Mouse (Mus musculus): ENCODE results near the gene Zfp12.
"Not testable (repeated sequence)": the region's sequence is repeated elsewhere in the genome, so short reads cannot be mapped to it uniquely, and the experiment has no call there.

Gene Zfp12

DNA sequence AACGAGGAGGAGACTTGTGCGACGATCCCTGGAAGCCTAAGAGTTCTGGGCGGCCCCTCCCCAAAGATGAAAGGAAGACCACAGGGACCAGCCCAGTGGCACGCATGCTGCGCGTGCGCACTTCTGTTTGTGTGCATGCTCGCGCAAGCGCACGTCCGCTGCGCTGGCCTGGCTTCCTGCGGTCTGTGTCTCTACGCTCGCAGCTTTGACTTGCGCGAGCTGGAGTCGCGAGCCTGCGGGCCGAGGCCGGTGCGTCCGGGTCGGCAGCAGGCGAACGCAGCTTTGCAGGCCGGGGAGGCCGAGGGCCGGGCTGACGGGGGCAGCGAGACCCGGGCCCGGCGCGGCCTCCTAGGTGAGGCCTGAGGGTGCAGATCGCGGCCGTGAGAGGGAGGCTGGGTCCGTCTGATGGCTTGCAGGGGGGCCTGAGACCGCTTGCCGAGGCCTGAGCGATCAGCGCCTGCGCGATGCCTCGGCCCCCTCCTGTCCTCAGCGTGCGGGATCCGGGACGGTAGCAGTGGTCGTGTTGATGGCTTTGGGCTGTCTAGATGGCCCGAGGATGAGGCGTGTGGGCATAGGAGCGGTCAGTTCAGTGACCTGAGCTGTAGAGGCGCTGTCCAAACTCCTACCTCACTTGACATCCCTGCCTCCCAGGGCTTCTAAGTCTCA lies at the start of gene Zfp12:
TSS of gene Zfp12 (plus strand) at position 136 of the 666 bp plus-strand sequence.
- peak; percentile 96 for DNase-seq (ENCODE audit: extremely low read depth, insufficient read length, low spot score)

DNA sequence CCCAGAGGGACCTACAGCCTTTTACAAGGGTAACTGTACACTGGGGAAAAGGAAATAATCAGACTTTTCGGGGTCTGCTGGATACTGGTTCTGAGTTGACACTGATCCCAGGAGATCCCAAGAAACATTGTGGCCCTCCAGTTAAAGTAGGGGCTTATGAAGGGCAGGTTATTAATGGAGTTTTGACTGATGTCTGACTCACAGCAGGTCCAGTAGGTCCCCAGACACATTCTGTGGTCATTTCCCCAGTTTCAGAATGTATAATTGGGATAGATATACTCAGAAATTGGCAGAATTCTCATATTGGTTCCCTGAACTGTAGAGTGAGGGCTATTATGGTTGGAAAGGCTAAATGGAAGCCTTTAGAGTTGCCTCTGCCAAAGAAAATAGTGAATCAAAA lies 46.9 kb upstream of the Zfp12 start:
- DNase-seq (ENCODE audit: extremely low read depth, insufficient read length, low spot score), result not testable (repeated sequence)

DNA sequence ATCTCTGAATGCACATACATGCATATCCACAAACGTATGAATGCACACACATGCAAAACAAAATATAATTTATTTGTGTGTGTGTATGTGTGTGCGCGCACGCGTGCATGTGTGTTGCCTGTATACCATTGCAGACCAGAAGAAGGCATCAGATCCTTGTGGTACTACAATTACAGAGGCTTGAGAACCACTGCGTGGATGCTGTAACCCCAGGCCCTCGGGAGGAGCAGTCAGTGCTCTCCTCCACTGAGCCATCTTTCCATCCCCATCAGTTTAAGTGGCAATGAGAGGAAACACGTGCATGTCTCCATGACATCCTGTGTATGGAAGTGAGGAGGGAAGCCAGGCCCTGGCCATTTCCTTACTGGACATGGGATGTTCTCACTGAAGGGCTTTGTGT lies 42.2 kb upstream of the Zfp12 start:
- DNase-seq (ENCODE audit: extremely low read depth, insufficient read length, low spot score), result no peak

DNA sequence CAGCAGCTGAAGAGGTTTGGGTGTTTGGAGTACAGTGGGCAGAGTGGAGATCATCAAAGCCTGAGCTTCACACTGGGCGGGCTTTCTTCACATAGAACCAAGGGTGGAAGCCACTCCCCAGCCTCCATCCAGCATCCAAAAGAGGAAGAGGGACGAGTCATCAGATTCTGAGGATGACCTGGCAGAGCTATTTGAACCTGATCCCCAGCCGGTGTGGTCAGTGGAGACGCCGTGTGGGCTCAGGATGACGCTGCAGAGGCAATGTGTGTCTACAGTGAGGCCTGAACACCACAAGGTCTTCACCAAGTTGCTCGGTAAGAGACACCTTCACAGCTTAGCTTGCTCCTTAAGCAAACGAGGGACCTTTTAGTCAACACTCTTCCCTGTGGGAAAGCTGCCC lies 40.2 kb upstream of the Zfp12 start:
- peak; percentile 22 for DNase-seq (ENCODE audit: extremely low read depth, insufficient read length, low spot score)

DNA sequence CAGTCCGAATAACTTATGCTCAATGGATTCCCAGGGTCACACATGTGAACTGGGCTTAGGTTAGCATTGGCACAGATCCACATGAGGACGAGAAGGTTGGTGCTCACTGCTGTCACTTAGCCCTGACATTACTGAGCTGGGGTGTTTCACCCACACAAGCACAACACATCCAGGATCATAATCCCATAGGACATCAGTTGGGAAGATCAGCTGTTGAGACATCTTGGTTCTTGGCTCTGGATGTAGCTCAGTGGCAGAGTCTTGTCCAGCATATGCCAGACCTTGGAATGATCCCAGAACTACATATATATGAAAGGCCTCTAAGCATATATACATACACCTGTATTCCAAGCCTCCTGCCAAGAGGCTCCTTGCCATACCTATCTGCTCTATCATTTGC lies 39.8 kb upstream of the Zfp12 start:
- no peak for DNase-seq (ENCODE audit: extremely low read depth, insufficient read length, low spot score)

DNA sequence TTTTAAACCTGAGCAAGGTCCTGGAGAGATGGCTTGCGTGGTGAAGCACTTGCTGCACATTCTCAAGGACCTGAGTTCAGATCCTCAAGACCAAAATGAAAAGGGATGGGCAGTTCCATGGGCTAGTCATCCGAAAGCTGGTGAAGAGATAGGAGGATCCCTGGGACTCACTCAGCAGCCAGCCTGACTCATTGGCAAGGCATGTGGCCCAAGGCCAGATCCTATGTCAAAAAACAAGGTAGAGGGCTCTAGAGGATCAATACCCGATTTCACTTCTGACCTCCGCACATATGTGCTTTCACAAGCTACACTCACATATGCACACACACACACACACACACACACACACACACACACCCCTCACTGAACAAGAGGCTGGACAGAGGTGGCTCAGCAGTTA lies 38.5 kb upstream of the Zfp12 start:
- DNase-seq (ENCODE audit: extremely low read depth, insufficient read length, low spot score), result peak; percentile 33

DNA sequence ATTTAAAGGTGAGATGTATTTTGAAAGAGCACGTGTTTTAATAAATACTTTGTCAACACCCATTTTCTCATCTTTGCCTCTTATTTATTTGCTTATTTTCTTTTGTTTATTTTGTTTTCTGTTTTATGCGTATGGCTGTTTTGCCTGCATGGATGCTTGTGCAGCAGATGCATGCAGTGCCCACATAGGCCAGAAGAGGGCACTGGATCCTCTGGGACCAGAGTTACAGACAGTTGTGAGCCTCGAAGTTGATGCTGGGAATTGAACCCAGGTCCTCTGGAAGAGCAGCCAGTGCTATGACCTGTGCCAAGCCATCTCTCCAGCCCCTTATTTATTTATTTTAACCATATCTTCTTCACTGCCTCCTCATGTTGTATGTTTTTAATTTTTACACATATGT lies 29.9 kb upstream of the Zfp12 start:
- DNase-seq (ENCODE audit: extremely low read depth, insufficient read length, low spot score), result no peak

DNA sequence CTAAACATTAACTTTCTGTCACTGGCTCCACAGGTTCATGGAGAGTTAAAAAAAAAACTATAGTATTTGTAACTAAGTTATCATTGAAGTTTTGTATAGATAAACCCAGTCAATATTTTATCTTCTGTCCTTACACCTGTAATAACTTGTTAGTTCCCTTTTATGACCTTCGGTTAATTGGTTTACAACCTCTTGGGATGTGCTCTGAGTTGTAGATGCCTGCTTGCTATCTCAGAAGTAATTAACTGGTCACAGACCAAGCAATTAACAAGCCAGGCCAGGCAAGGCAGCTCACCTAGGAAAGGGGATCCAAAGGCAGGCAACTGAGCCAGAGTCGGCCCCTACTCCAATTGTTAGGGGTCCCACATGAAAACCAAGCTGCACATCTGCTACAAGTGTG lies 21.1 kb upstream of the Zfp12 start:
- DNase-seq (ENCODE audit: extremely low read depth, insufficient read length, low spot score), result no peak

DNA sequence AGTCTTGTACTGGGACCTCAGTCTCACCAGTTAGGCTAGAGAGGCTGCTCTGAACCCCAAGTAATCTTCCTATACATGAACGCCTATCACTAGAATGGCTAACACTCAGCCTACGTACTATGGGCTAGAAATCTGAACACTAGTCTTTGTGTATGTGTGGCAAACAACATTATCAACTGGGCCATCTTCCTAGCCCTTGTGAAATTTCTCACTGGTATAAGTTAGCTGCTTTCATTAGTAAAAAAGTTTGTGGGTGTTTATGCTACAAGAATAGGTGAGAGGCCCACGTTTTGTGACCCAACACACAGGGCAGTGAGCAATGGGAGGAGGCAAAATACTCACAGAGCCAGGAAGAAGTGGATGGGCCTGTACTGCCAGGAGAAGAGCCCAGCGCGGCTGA lies 14.0 kb upstream of the Zfp12 start:
- no peak for DNase-seq (ENCODE audit: extremely low read depth, insufficient read length, low spot score)

DNA sequence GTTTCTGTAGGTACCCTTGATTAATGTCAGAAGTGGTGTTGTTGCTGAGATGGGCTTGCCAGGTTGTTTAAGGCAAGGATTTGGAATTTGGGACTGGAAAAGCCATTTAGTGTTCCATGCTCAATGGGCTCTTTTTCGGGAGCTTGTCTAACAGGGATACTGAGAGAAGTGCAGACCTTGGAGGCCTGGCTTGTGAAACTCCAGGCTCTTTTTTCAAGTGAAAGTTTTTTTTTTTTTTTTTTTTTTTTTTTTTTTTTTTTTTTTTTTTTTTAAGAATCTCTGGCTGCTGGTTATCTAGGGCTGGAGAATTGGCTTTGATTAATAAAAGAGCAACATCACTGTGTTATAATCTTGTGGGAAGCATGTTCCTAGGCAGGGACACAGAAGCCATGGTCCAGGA lies 12.7 kb upstream of the Zfp12 start:
- DNase-seq (ENCODE audit: extremely low read depth, insufficient read length, low spot score), result no peak

DNA sequence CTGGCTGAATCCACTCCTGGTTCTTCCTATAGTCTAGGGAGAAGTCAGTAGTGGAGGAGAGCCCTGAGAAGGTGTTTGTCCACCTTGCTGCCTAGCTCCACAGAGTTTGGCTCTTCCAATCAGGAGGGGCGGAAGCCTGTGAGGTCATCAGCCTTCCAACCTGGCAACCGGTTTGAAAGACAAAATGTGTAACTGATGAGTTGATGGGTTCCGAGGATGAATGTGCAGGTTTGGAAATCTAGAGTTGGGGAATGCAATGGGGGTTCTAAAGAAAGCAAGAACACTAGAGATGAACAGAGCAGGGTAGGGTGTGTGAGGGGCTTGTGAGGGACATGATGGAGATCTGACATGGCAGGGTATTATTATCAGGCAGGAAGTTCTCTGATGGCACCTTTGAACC lies 8.2 kb upstream of the Zfp12 start, which contains the start of gene Spdye4a:
TSS of gene Spdye4a (minus strand) at position 101 of the 400 bp plus-strand sequence.
- no peak for DNase-seq (ENCODE audit: extremely low read depth, insufficient read length, low spot score)

DNA sequence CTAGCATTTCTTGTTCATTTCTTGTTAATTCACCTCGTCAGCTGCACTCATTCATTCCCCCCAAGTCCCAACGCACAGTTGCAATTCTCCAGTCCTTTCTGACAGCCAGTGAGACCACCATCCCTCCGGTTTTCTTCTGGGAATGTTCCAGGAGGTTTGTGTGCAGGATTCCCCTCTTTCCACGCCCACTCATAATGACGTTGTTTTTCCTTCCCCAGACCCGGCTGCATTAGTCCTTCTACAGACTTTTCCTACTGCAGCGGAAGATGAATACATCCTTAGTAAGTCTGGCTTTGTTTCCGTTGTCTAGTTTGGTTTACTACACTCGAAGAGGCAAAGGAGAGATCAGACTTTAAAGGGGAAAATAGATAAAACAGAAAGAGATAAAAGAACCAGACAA lies 1.1 kb downstream of the Zfp12 start:
- no peak for DNase-seq (ENCODE audit: extremely low read depth, insufficient read length, low spot score)

DNA sequence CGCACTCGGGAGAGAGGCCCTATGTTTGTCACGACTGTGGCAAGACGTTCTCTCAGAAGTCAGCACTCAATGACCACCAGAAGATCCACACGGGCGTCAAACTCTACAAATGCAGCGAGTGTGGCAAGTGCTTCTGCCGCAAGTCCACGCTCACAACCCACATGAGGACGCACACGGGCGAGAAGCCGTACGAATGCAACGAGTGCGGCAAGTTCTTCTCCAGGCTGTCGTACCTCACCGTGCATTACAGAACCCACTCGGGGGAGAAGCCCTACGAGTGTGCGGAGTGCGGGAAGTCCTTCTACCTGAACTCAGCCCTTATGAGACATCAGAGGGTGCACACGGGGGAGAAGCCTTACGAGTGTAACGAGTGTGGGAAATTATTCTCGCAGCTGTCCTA lies 10.0 kb downstream of the Zfp12 start:
- no peak for DNase-seq (ENCODE audit: extremely low read depth, insufficient read length, low spot score)

DNA sequence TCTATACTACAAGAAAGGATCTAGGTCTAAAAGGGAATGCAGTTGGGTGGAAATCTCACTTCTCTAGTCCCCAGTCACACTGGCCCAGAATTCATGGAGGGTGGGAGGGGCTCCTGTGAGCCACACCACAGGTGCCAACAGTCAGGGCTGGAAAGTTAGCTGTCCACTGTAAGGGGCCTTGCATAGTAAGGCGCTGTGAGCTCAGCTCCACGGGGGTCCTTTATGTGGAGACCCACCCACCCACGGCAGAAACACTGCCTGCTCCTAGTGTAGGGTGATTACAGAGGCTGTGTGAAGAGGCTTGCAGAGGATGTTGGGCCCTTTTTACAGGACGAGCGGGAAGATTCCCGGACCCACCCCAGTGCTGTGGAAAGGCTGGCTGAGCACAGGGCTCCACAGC lies 17.1 kb downstream of the Zfp12 start:
- no peak for DNase-seq (ENCODE audit: extremely low read depth, insufficient read length, low spot score)

DNA sequence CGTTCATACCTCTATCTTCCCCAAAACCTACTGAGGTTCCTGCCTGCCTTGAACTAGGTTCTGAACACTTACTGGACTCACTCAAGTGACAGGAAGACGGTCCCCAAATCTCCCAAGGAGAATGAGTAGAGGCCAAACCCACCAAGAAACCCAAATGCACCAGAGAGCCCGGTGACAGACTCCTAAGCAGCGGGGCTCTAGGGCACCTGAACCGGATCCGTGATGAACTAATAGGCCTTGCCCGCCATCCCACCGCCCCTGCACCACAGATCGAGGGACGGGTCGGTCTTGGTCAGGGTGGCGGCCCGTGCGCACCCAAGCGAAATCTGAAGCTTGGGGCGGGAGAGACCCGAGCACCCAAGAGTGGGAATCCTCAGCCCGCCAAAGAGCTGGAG lies 17.8 kb downstream of the Zfp12 start:
- no peak for DNase-seq (ENCODE audit: extremely low read depth, insufficient read length, low spot score)

DNA sequence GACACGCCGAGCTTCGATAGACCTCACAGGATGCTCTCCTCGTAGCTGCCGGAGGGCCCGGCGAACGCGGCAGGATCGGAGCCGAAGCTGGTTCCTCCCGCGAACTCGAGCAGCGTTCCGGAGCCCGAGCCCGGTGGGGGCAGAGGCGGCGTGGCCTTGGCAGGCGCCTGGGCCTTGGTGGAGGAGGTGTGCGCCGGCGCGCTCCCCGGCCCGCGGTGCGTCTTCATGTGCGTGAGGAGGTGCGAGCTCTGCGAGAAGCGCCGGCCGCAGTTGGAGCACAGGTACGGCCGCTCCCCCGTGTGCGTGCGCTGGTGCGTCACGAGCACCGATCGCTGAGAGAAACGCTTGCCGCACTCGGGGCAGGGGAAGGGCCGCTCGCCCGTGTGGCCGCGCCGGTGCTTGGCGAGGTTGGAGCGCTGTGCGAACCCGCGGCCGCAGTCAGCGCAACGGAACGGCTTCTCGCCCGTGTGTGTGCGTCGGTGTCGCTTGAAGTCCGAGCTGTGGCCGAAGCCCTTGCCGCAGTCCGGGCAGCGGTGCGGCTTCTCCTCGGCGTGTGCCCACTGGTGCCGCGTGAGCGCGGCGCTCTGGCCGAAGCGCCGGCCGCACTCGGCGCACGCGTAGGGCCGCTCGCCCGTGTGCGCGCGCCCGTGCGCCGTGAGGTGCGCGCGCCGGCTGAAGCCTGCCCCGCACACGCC lies 18.4 kb downstream of the Zfp12 start:
- peak; percentile 34 for DNase-seq (ENCODE audit: extremely low read depth, insufficient read length, low spot score)

DNA sequence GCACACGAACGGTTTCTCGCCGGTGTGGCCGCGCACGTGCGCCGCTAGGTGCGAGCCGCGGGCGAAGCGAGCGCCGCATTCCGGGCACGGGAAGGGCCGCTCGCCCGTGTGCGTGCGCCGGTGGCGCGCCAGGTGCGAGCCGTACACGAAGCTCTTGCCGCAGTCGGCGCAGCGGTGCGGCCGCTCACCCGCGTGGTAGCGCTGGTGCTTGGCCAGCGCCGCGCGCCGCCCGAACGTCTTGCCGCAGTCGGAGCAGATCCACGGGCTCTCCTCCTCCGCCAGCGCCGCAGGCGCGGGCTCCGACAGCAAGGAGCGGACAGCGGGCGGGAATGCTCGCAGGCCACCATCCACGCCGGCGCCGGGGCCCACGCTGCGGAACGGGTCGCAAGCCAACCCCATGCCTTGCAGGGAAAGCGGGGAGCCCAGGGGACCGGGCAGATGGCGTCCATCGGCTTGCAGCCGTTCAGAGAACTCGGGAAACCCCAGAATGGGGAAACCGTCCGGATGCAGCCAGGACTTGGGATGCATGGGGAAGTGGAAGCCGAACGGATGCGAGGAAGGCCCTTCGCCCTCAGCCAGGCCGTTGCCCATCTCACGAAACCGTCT lies 19.0 kb downstream of the Zfp12 start:
- no peak for DNase-seq (ENCODE audit: extremely low read depth, insufficient read length, low spot score)

DNA sequence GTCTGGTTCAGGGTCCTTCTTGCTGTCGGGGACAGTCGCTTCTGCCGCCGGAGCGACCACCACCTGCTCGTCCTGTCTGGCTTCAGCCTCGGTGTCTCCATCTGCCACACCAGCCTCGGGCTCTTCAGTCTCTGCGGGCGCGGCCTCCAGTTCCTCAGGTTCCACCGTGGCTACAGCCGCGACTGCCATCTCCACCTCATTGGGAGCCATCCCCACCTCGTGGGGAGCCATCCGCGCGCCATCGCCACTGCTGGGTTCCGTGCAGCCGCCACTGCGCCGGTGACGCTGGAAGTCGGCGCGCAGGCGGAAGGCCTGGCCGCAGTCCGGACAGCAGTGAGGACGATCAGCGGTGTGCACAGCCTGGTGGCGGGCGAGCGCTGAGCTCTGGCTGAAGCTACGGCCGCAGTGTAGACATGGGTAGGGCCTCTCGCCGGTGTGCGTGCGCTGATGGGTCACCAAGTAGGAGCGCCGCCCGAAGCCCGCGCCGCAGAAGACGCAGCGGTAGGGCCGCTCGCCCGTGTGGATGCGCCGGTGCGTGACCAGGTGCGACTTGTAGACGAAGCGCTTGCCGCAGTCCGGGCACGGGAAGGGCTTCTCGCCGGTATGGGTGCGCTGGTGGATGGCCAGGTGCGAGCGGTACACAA lies 19.6 kb downstream of the Zfp12 start:
- DNase-seq (ENCODE audit: extremely low read depth, insufficient read length, low spot score), result peak; percentile 48

DNA sequence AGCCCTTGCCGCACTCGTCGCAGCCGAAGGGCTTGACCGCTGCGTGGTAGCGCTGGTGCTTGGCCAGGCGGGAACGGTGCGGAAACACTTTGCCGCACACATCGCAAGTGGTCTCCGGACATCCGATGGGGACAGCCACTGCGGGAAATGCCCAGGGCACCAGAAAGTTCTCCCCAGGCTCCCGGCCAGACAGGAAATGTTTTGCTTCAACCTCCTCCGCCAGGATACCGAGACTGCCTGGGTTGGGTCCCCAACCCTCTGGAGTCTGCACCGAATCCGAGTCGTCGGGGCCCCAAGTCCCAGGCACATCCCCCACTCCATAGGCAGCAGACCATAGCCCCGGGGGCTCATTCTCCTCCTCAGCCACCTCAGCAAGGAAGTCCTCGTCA lies 20.2 kb downstream of the Zfp12 start:
- no peak for DNase-seq (ENCODE audit: extremely low read depth, insufficient read length, low spot score)

DNA sequence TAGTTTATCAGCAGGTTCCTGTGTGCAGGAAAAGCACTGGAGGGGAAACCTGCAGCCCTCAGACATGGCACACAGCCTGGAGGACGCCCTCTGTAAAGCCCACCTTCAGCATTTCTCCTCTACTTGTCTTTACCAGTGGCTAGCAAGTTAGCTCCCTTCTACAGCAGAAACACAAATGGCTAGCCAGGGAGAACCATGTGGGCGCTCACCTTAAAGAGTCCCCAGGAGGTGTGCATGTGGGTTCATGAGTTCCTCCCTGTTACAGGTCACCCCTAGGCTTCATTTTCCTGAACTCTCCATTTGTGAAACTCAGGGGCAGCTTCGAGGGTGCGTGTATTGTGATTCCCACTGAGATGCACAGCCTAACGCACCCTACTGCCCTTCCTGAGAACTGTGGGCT lies 20.8 kb downstream of the Zfp12 start:
- DNase-seq (ENCODE audit: extremely low read depth, insufficient read length, low spot score), result no peak

DNA sequence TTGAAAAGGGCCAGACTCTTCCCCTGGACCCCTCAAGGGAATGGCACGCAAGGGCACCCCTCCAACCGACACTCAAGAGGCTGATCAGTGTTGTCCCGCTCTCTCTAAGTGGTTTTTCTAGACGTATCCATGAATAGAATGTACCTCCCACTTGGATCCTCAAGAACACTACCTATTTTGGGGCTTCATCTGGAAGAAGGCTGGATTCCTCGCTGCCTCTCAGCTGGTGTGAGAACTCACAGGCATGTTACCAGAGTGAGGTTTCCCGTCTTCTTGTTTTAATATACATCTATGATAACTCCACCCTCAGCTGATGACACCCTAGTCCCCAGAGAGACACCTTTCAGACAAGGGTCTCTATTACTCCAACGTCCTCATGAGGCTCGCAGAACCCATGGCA lies 26.7 kb downstream of the Zfp12 start:
- DNase-seq (ENCODE audit: extremely low read depth, insufficient read length, low spot score), result no peak

DNA sequence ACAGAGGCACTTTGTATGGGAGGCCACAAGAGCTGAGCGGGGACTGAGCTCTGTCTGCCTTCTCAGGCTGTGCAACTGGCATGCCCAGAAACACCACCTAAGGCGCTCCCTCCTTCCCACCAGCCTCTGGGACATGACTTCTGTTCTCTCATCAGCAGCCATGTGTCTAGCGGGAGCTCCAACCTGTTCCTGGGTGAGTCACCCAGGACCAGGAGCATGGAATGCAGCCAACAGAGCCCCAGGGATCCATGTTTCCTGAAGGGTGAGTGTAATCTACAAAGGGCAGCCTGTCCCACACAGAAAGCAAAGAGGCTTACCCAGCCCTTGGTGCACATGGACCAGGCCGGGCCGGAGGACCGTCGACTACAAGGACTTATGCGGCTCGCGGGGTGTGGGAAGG lies 29.7 kb downstream of the Zfp12 start:
- DNase-seq (ENCODE audit: extremely low read depth, insufficient read length, low spot score), result peak; percentile 68
